9 mouse cellular contexts compared by ENCODE assay signal in the genomic region with DNA sequence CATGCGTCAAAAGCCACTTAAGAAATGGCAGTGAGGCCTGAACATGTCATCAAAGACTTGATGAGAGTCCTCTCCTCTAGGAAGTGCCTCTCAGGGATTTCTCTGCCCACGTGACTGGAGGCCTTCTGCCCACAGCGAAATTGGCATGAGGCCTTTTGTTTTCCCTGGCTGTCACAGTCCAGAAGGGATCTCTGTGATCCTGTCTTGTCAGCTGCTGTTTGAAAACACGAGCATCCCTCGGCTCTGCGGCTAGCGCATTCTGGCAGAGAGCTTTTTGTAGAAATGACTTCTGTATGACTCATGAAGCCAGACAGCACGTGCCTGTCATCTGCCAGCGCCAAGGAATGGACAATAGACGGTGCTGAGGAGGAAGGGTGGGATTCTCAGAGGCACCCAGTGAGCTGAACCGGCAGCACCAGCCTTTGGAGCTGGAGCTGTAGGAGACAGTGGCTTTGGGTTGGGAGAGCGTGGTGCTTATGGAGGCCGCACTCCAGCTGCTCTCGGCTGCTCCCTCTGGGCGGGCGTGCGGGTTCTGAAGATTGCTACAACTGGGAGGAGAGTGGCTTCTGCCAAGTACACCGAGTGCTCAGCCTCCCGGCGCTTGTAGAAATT. TPM values are rescaled to one million over a fixed set of nuclear protein-coding genes. Genes with fewer than 3 reads are reported as not detected.
DNase-seq lines count a peak whose midpoint lies in the region; ATAC-seq and TF ChIP-seq lines count a peak whose summit lies in the region.
"Had no signal": no experiment of that assay in that cellular context is flagged by ENCODE, and none has a peak within 500 bp of the region (broad histone marks: within the 10 kb centered on the region; RNA-seq: fewer than 3 reads in every experiment).

No protein-coding gene starts in this region.

- H3K4me2 ChIP-seq in lung, embryonic 15.5 days, result no peak overlapping the region

- H3K27me3 ChIP-seq in heart, embryonic 10.5 days (ENCODE audit: insufficient read depth, poor library complexity, severe bottlenecking), result no peaks in the 10 kb centered on the region
- H3K27me3 ChIP-seq in lung, embryonic 15.5 days, result no peaks in the 10 kb centered on the region
- H3K27me3 ChIP-seq in testis, adult 2 months (ENCODE audit: control insufficient read depth, insufficient read depth, low read length), result no peaks in the 10 kb centered on the region

- H3K4me3 ChIP-seq in heart, embryonic 10.5 days, result no peak overlapping the region
- H3K4me3 ChIP-seq in lung, embryonic 15.5 days, result no peak overlapping the region
- no peak overlapping the region for H3K4me3 ChIP-seq in testis, adult 2 months (ENCODE audit: control insufficient read depth, low read depth, low read length)
- H3K4me3 ChIP-seq: erythroblast, embryonic 14.5 days had no signal

- H3K4me1 ChIP-seq in heart, embryonic 10.5 days, result no peaks in the 10 kb centered on the region
- H3K4me1 ChIP-seq in lung, embryonic 15.5 days, result peaks cover 17% of the 10 kb centered on the region
- no peaks in the 10 kb centered on the region for H3K4me1 ChIP-seq in testis, adult 2 months (ENCODE audit: control insufficient read depth, insufficient read depth, low read length)

- no peak; the same call in 1 of the 2 replicates for TF ChIP-seq POLR2A in testis, adult 2 months (IDR thresholded peaks at IDR 0.05; ENCODE audit: control insufficient read depth, low read depth, low read length)

- peak; percentile 48; the same call in 1 of the 2 replicates for ATAC-seq in lung, embryonic 15.5 days (ENCODE audit: borderline replicate concordance, extremely low read depth, low FRiP score, low TSS enrichment)
- no peak for ATAC-seq in granulocyte monocyte progenitor cell, adult 5-6 weeks (replicated peaks; ENCODE audit: poor library complexity, severe bottlenecking)

- no peaks in the 10 kb centered on the region for H3K9me3 ChIP-seq in heart, embryonic 10.5 days
- no peaks in the 10 kb centered on the region for H3K9me3 ChIP-seq in lung, embryonic 15.5 days

- intact Hi-C loops in gastrocnemius, postnatal 14 days (cut with DNase I; ENCODE audit: low total_unique reads), result no loop called here

- no peak overlapping the region for H3K27ac ChIP-seq in heart, embryonic 10.5 days
- peak overlapping the region; percentile 52; the same call in 1 of the 2 replicates for H3K27ac ChIP-seq in lung, embryonic 15.5 days
- H3K27ac ChIP-seq in testis, adult 2 months (ENCODE audit: control insufficient read depth, insufficient read depth, low read depth, low read length), result peak overlapping the region; percentile 51

- peaks cover 70% of the 10 kb centered on the region for H3K36me3 ChIP-seq in heart, embryonic 10.5 days
- H3K36me3 ChIP-seq in lung, embryonic 15.5 days, result peaks cover 57% of the 10 kb centered on the region
- peaks cover 1% of the 10 kb centered on the region; the same call in 1 of the 2 replicates for H3K36me3 ChIP-seq in testis, adult 2 months (ENCODE audit: control insufficient read depth, insufficient read depth, low read length)

- DNase-seq in heart, adult 18-20 months, result peak; percentile 85 to 87
- DNase-seq in heart, embryonic 10.5 days (ENCODE audit: low spot score), result no peak
- peak; percentile 69 for DNase-seq in cerebellum, adult 11-12 months
- peak; percentile 52 for DNase-seq in gastrocnemius, postnatal 14 days
- DNase-seq in kidney, postnatal 14 days, result peak; percentile 60

- 76% methylated on average over 20 of the region's 20 CpGs for WGBS in heart, embryonic 10.5 days
- 65% methylated on average over 20 of the region's 20 CpGs for WGBS in lung, embryonic 15.5 days

- no peak overlapping the region for H3K9ac ChIP-seq in lung, embryonic 15.5 days

- TF ChIP-seq CTCF in testis, adult 2 months (IDR thresholded peaks at IDR 0.05; ENCODE audit: control insufficient read depth, insufficient read depth, insufficient replicate concordance, low read depth, low read length), result no peak

RNA-seq across cellular contexts. Expression of gene Smarcal1, which starts 10.4 kb away (rescaled TPM):
- total RNA-seq in heart, adult 18-20 months (2021), result 10 to 100 TPM; 27.0 to 29.3 TPM
- 19.5 and 20.9 TPM in 2 replicates for polyA plus RNA-seq in heart, embryonic 10.5 days (2016; fragmentation: Nextera tagmentation; extraction: Ambion mirVana)
- 10 to 100 TPM; 16.7 TPM for total RNA-seq in gastrocnemius, postnatal 14 days (2021)
- 21.8 and 26.7 TPM in 2 replicates for polyA plus RNA-seq in lung, embryonic 15.5 days (2015; fragmentation: Nextera tagmentation; extraction: Ambion mirVana)
- 10.7 and 12.9 TPM in 2 replicates for polyA plus RNA-seq in testis, adult 2 months (2012; rRNA removed)
- total RNA-seq in granulocyte monocyte progenitor cell, adult 5-6 weeks (2014; fragmentation: Nextera tagmentation), result 25.7 and 31.2 TPM in 2 replicates
- total RNA-seq in granulocyte monocyte progenitor cell, adult 5-6 weeks (2017), result 26.3 and 30.3 TPM in 2 replicates

RNA-seq across cellular contexts. Expression of gene March4, which starts 56.7 kb away (rescaled TPM):
- under 1 TPM in 1 of 2 experiments, not detected in 1; 0.10 TPM for total RNA-seq in heart, adult 18-20 months (2021)
- polyA plus RNA-seq in heart, embryonic 10.5 days (2016; fragmentation: Nextera tagmentation; extraction: Ambion mirVana), result not detected in 2 replicates
- under 1 TPM; 0.04 to 0.16 TPM for total RNA-seq in gastrocnemius, postnatal 14 days (2021)
- 0.05 and 0.06 TPM in 2 replicates for polyA plus RNA-seq in lung, embryonic 15.5 days (2015; fragmentation: Nextera tagmentation; extraction: Ambion mirVana)
- 0.33 and 0.43 TPM in 2 replicates for polyA plus RNA-seq in testis, adult 2 months (2012; rRNA removed)
- total RNA-seq in granulocyte monocyte progenitor cell, adult 5-6 weeks (2014; fragmentation: Nextera tagmentation), result not detected in 2 replicates
- not detected in 2 replicates for total RNA-seq in granulocyte monocyte progenitor cell, adult 5-6 weeks (2017)
- polyA plus RNA-seq: erythroblast, embryonic 14.5 days had no signal
